Mouse (Mus musculus) intestine, embryonic 15.5 days (tissue): ENCODE measurements around the gene Eng. TPM values are rescaled to one million over a fixed set of nuclear protein-coding genes. Genes with fewer than 3 reads are reported as not detected.

Source experiments
- ATAC-seq: fragments of 200-750 bp; cut with Nextera tagmentation; 2 replicates; pipeline ENCODE4 v1.8.0; 2017; ENCODE audit warnings: moderate TSS enrichment, moderate library complexity
- H3K27ac ChIP-seq: fragments of 300-500 bp; sonication (generic); 2 replicates; pipeline ENCODE4 v1.5.1; 2015; ENCODE audit warnings: mild to moderate bottlenecking, inconsistent platforms
- H3K27me3 ChIP-seq: fragments of 300-500 bp; sonication (generic); replicated peaks from 2 replicates; pipeline ENCODE4 v1.6.1; 2015; ENCODE audit warnings: inconsistent platforms
- H3K36me3 ChIP-seq: fragments of 300-500 bp; sonication (generic); 2 replicates; pipeline ENCODE4 v1.6.1; 2015; ENCODE audit warnings: inconsistent platforms
- H3K4me1 ChIP-seq: fragments of 300-500 bp; sonication (generic); replicated peaks from 2 replicates; pipeline ENCODE4 v1.6.1; 2015; ENCODE audit warnings: inconsistent platforms
- H3K4me2 ChIP-seq: fragments of 300-500 bp; sonication (generic); replicated peaks from 2 replicates; pipeline ENCODE4 v1.6.1; 2015; ENCODE audit warnings: mild to moderate bottlenecking, inconsistent platforms
- H3K4me3 ChIP-seq: fragments of 300-500 bp; sonication (generic); replicated peaks from 2 replicates; pipeline ENCODE4 v1.5.1; 2015; ENCODE audit warnings: inconsistent platforms
- H3K9ac ChIP-seq: fragments of 300-500 bp; sonication (generic); 2 replicates; pipeline ENCODE4 v1.6.1; 2015; ENCODE audit warnings: inconsistent platforms
- H3K9me3 ChIP-seq: fragments of 300-500 bp; sonication (generic); 2 replicates; pipeline ENCODE4 v1.6.1; 2016; ENCODE audit warnings: inconsistent platforms
- WGBS: fragments of 180-500 bp; shearing (Covaris S2); methylation state at CpG from one replicate; pipeline ENCODE4 v1.1.7; 2015; 5-methylcytosine and 5-hydroxymethylcytosine counted together
- microRNA counts: library from miRNA; unstranded; fragments of <30 nt; microRNA quantifications from one replicate; lab custom pipeline; 2016
- polyA plus RNA-seq: library from polyadenylated mRNA; unstranded; fragments of >200 nt; fragmentation: Nextera tagmentation; extraction: Ambion mirVana; gene quantifications from 2 replicates; pipeline ENCODE4 v1.2.1, GENCODE M21; 2015

Eng gene
- polyA plus RNA-seq, 1 experiment from 2014 or later: 62.6 TPM

- Histone ChIP-seq H3K27ac (no peak overlapping the region), H3K9ac (peak overlapping the region; percentile 16), H3K36me3 (no peaks in the 10 kb centered on the region), H3K4me2 (peak overlapping the region; percentile 47), H3K4me3 (peak overlapping the region; percentile 13; the same call in 1 of the 2 replicates), H3K9me3 (no peaks in the 10 kb centered on the region), H3K4me1 (peaks cover 28% of the 10 kb centered on the region), H3K27me3 (no peaks in the 10 kb centered on the region)
- peak; percentile 23; the same call in 1 of the 2 replicates for ATAC-seq
- 47% methylated on average over 6 of the region's 6 CpGs for WGBS
Measured at GRCm38 (mm10) chr2:32722046-32722445, 75.7 kb downstream of the Eng start.

- ATAC-seq: no peak
- Histone ChIP-seq H3K4me1 (peaks cover 31% of the 10 kb centered on the region), H3K4me3 (no peak overlapping the region), H3K9me3 (no peaks in the 10 kb centered on the region), H3K27ac (no peak overlapping the region), H3K36me3 (no peaks in the 10 kb centered on the region), H3K4me2 (peak overlapping the region; percentile 47; the same call in 1 of the 2 replicates), H3K9ac (no peak overlapping the region), H3K27me3 (no peaks in the 10 kb centered on the region)
- 49% methylated on average over 3 of the region's 3 CpGs for WGBS
Measured at GRCm38 (mm10) chr2:32722581-32722980, 76.2 kb downstream of the Eng start.

GRCm38 (mm10) chr2:32724149-32724548 lies 77.8 kb downstream of the Eng start:
- Histone ChIP-seq H3K9ac (no peak overlapping the region), H3K9me3 (no peaks in the 10 kb centered on the region), H3K4me2 (no peak overlapping the region), H3K4me3 (no peak overlapping the region), H3K4me1 (peaks cover 38% of the 10 kb centered on the region), H3K27me3 (no peaks in the 10 kb centered on the region), H3K36me3 (no peaks in the 10 kb centered on the region), H3K27ac (no peak overlapping the region)
- 80% methylated on average over 4 of the region's 4 CpGs for WGBS
- ATAC-seq: no peak

- no peak overlapping the region for H3K4me2 ChIP-seq
- no peaks in the 10 kb centered on the region for H3K9me3 ChIP-seq
- H3K27ac ChIP-seq: no peak overlapping the region
- H3K4me3 ChIP-seq: no peak overlapping the region
- peaks cover 38% of the 10 kb centered on the region for H3K4me1 ChIP-seq
- no peak overlapping the region for H3K9ac ChIP-seq
- no peaks in the 10 kb centered on the region for H3K27me3 ChIP-seq
- WGBS: 68% methylated on average over 16 of the region's 16 CpGs
- no peaks in the 10 kb centered on the region for H3K36me3 ChIP-seq
- no peak for ATAC-seq
Measured at GRCm38 (mm10) chr2:32724832-32725790, 78.7 kb downstream of the Eng start.

GRCm38 (mm10) chr2:32727435-32727834 lies 81.0 kb downstream of the Eng start:
- WGBS: under 1% methylated on average over 16 of the region's 16 CpGs
- H3K4me1 ChIP-seq: peaks cover 31% of the 10 kb centered on the region
- H3K9ac ChIP-seq: peak overlapping the region; percentile 49
- H3K4me3 ChIP-seq: peak overlapping the region; percentile 40
- peak; percentile 96 for ATAC-seq
- no peaks in the 10 kb centered on the region for H3K9me3 ChIP-seq
- peak overlapping the region; percentile 70 for H3K4me2 ChIP-seq
- no peaks in the 10 kb centered on the region for H3K27me3 ChIP-seq
- peak overlapping the region; percentile 61; the same call in 1 of the 2 replicates for H3K27ac ChIP-seq
- H3K36me3 ChIP-seq: no peaks in the 10 kb centered on the region

GRCm38 (mm10) chr2:32728463-32728862 lies 82.1 kb downstream of the Eng start:
- H3K4me2 ChIP-seq: peak overlapping the region; percentile 70
- 32% methylated on average over 7 of the region's 7 CpGs for WGBS
- peak overlapping the region; percentile 42; the same call in 1 of the 2 replicates for H3K27ac ChIP-seq
- H3K4me1 ChIP-seq: peaks cover 33% of the 10 kb centered on the region
- ATAC-seq: peak; percentile 2; the same call in 1 of the 2 replicates
- no peaks in the 10 kb centered on the region for H3K27me3 ChIP-seq
- peak overlapping the region; percentile 40 for H3K4me3 ChIP-seq
- H3K9ac ChIP-seq: peak overlapping the region; percentile 33
- no peaks in the 10 kb centered on the region for H3K9me3 ChIP-seq
- no peaks in the 10 kb centered on the region for H3K36me3 ChIP-seq

GRCm38 (mm10) chr2:32729547-32729946 lies 83.2 kb downstream of the Eng start:
- H3K4me1 ChIP-seq: peaks cover 35% of the 10 kb centered on the region
- ATAC-seq: no peak

GRCm38 (mm10) chr2:32730854-32731253 lies 84.5 kb downstream of the Eng start:
- H3K4me2 ChIP-seq: peak overlapping the region; percentile 70
- peaks cover 38% of the 10 kb centered on the region for H3K4me1 ChIP-seq
- ATAC-seq: peak; percentile 5; the same call in 1 of the 2 replicates
- no peaks in the 10 kb centered on the region for H3K9me3 ChIP-seq
- H3K36me3 ChIP-seq: no peaks in the 10 kb centered on the region
- H3K4me3 ChIP-seq: no peak overlapping the region
- peak overlapping the region; percentile 73 for H3K27ac ChIP-seq
- 31% methylated on average over 11 of the region's 11 CpGs for WGBS
- H3K27me3 ChIP-seq: no peaks in the 10 kb centered on the region
- H3K9ac ChIP-seq: no peak overlapping the region

More at GRCm38 (mm10) chr2:32729547-32729946, 83.2 kb downstream of the Eng start:
- H3K9me3 ChIP-seq: no peaks in the 10 kb centered on the region
- H3K27me3 ChIP-seq: no peaks in the 10 kb centered on the region
- H3K4me2 ChIP-seq: peak overlapping the region; percentile 70
- H3K36me3 ChIP-seq: no peaks in the 10 kb centered on the region
- H3K9ac ChIP-seq: no peak overlapping the region
- 64% methylated on average over 4 of the region's 4 CpGs for WGBS
- peak overlapping the region; percentile 12; the same call in 1 of the 2 replicates for H3K4me3 ChIP-seq
- peak overlapping the region; percentile 73 for H3K27ac ChIP-seq

GRCm38 (mm10) chr2:32731911-32732310 lies 85.5 kb downstream of the Eng start:
- Histone ChIP-seq H3K27ac (peak overlapping the region; percentile 73), H3K9ac (no peak overlapping the region), H3K4me1 (peaks cover 43% of the 10 kb centered on the region), H3K36me3 (no peaks in the 10 kb centered on the region), H3K4me2 (peak overlapping the region; percentile 70), H3K9me3 (no peaks in the 10 kb centered on the region), H3K27me3 (no peaks in the 10 kb centered on the region), H3K4me3 (no peak overlapping the region)
- 42% methylated on average over 4 of the region's 4 CpGs for WGBS
- ATAC-seq: no peak

MicroRNA genes within 50 kb of the gene (microRNA counts, 519-probe panel; counts per million panel counts)
- microRNA mmu-miR-1954 (lab: Ali Mortazavi, UCI) (97.1 counts per million, percentile 29 among the panel's probes with 10 or more counts), microRNA mmu-miR-2861 (lab: Ali Mortazavi, UCI) (1,624 counts per million, percentile 35 among the panel's probes with 10 or more counts)

Other genes starting within 250 kb of the Eng start
- gene Naif1, start 196.1 kb upstream of the Eng start, polyA plus RNA-seq: 4.7 and 5.0 TPM in 2 replicates
- 20.0 and 20.1 TPM in 2 replicates for gene Slc25a25, start 195.2 kb upstream of the Eng start, polyA plus RNA-seq
- 9.7 and 9.8 TPM in 2 replicates for gene Fam102a, start 111.3 kb upstream of the Eng start, polyA plus RNA-seq
- gene Dpm2, start 75.7 kb upstream of the Eng start, polyA plus RNA-seq: 115 and 121 TPM in 2 replicates
- gene Pip5kl1, start 71.8 kb upstream of the Eng start, polyA plus RNA-seq: 0.56 and 0.69 TPM in 2 replicates
- not detected in 2 replicates for gene 9430097D07Rik, start 70.9 kb upstream of the Eng start, polyA plus RNA-seq
- 16.4 and 18.8 TPM in 2 replicates for gene St6galnac4, start 59.5 kb upstream of the Eng start, polyA plus RNA-seq
- gene St6galnac6, start 46.9 kb upstream of the Eng start, polyA plus RNA-seq: 14.0 and 15.7 TPM in 2 replicates
- gene Ak1, start 24.8 kb upstream of the Eng start, polyA plus RNA-seq: 19.2 and 19.6 TPM in 2 replicates
- gene Fpgs, start 57.5 kb downstream of the Eng start, polyA plus RNA-seq: 30.1 and 35.5 TPM in 2 replicates
- 95.7 and 99.6 TPM in 2 replicates for gene Cdk9, start 66.5 kb downstream of the Eng start, polyA plus RNA-seq
- 27.8 and 28.6 TPM in 2 replicates for gene Sh2d3c, start 74.5 kb downstream of the Eng start, polyA plus RNA-seq
- 0.13 and 0.34 TPM in 2 replicates for gene 6330409D20Rik, start 94.4 kb downstream of the Eng start, polyA plus RNA-seq
- gene Tor2a, start 110.6 kb downstream of the Eng start, polyA plus RNA-seq: 61.4 and 64.2 TPM in 2 replicates
- gene Ttc16, start 129.0 kb downstream of the Eng start, polyA plus RNA-seq: 0.18 and 0.29 TPM in 2 replicates
- 5.5 and 6.4 TPM in 2 replicates for gene Ptrh1, start 129.2 kb downstream of the Eng start, polyA plus RNA-seq
- 0.26 and 0.61 TPM in 2 replicates for gene Cfap157, start 137.8 kb downstream of the Eng start, polyA plus RNA-seq
- gene Stxbp1, start 200.7 kb downstream of the Eng start, polyA plus RNA-seq: 21.2 and 22.1 TPM in 2 replicates
- 40.4 and 42.2 TPM in 2 replicates for gene Fam129b, start 229.5 kb downstream of the Eng start, polyA plus RNA-seq